Mouse (Mus musculus): ENCODE measurements around the gene Snf8.

GRCm38 (mm10) chr11:96046028-96046427 is 11.3 kb downstream of the Snf8 start:
- TF ChIP-seq CTCF (IDR thresholded peaks at IDR 0.05; ENCODE audit: control insufficient read depth, insufficient read depth, insufficient replicate concordance, low read depth, low read length) (no peak), POLR2A (IDR thresholded peaks at IDR 0.05; ENCODE audit: control insufficient read depth, low read depth, low read length) (no peak)
